Mouse (Mus musculus) retina, adult 2 months (tissue): ENCODE data around the gene Gpr62.

ENCODE experiments used
- DNase-seq: peaks from one replicate; pipeline ENCODE4 v3.0.0-alpha.2; 2012; ENCODE audit warnings: low read depth, low spot score

The Gpr62 gene

GRCm38 (mm10) chr9:106456325-106457162, 9.2 kb downstream of the Gpr62 start:
- DNase-seq: no peak

GRCm38 (mm10) chr9:106454888-106455681, 10.7 kb downstream of the Gpr62 start:
- no peak for DNase-seq

- DNase-seq: no peak
Measured at GRCm38 (mm10) chr9:106454071-106454761, 11.5 kb downstream of the Gpr62 start.

GRCm38 (mm10) chr9:106453271-106454070, 12.3 kb downstream of the Gpr62 start, which contains the start of gene Pcbp4:
Gene Pcbp4 (plus strand): TSS chr9:106453291.
- DNase-seq: no peak

- no peak for DNase-seq
Measured at GRCm38 (mm10) chr9:106452821-106453220, 12.9 kb downstream of the Gpr62 start.

GRCm38 (mm10) chr9:106452351-106452750, 13.4 kb downstream of the Gpr62 start:
- no peak for DNase-seq

GRCm38 (mm10) chr9:106451899-106452298, 13.8 kb downstream of the Gpr62 start:
- DNase-seq: no peak

- no peak for DNase-seq
Measured at GRCm38 (mm10) chr9:106451298-106451697, 14.4 kb downstream of the Gpr62 start.

- no peak for DNase-seq
Measured at GRCm38 (mm10) chr9:106450661-106451060, 15.1 kb downstream of the Gpr62 start.

GRCm38 (mm10) chr9:106449947-106450346, 15.8 kb downstream of the Gpr62 start:
- DNase-seq: no peak

GRCm38 (mm10) chr9:106448498-106449031, 17.2 kb downstream of the Gpr62 start:
- DNase-seq: no peak

- no peak for DNase-seq
Measured at GRCm38 (mm10) chr9:106447951-106448350, 17.8 kb downstream of the Gpr62 start.

GRCm38 (mm10) chr9:106447348-106447747, 18.4 kb downstream of the Gpr62 start, which contains the start of the genes Abhd14b and Abhd14a:
Gene Abhd14b (plus strand): TSS chr9:106447459.
Gene Abhd14a (minus strand): TSS chr9:106447678.
- DNase-seq: peak; percentile 81

GRCm38 (mm10) chr9:106444836-106445235, 20.9 kb downstream of the Gpr62 start:
- DNase-seq: no peak

GRCm38 (mm10) chr9:106442680-106443079, 23.1 kb downstream of the Gpr62 start:
- no peak for DNase-seq

GRCm38 (mm10) chr9:106436566-106436965, 29.2 kb downstream of the Gpr62 start:
- no peak for DNase-seq

GRCm38 (mm10) chr9:106433389-106433788, 32.3 kb downstream of the Gpr62 start:
- DNase-seq: no peak

- no peak for DNase-seq
Measured at GRCm38 (mm10) chr9:106430015-106430264, 35.8 kb downstream of the Gpr62 start.

- DNase-seq: peak; percentile 89
Measured at GRCm38 (mm10) chr9:106429221-106430014, 36.3 kb downstream of the Gpr62 start, which contains the start of gene Rpl29. Gene Rpl29 (plus strand): TSS chr9:106429454.

- no peak for DNase-seq
Measured at GRCm38 (mm10) chr9:106428719-106429220, 37.0 kb downstream of the Gpr62 start.
